Mouse (Mus musculus): ENCODE data around the gene Dlk1. TPM values are rescaled to one million over a fixed set of nuclear protein-coding genes. Genes with fewer than 3 reads are reported as not detected.

The Dlk1 gene
- polyA plus RNA-seq, 1 experiment, result 410 TPM

- TF ChIP-seq POLR2A (IDR thresholded peaks at IDR 0.05; ENCODE audit: low read depth, low read length), result no peak
- TF ChIP-seq CTCF (IDR thresholded peaks at IDR 0.05; ENCODE audit: borderline replicate concordance, insufficient read depth, low read length), result peak; percentile 85
- Histone ChIP-seq H3K4me1 (ENCODE audit: control insufficient read depth, insufficient read depth, low read length) (peaks cover 18% of the 10 kb centered on the region), H3K4me3 (ENCODE audit: insufficient read depth, low read length) (no peak overlapping the region), H3K27ac (ENCODE audit: insufficient read depth, low read length) (no peak overlapping the region)
Measured at GRCm38 (mm10) chr12:109437559-109438350, 14.9 kb upstream of the Dlk1 start.

GRCm38 (mm10) chr12:109438383-109438782 lies 14.2 kb upstream of the Dlk1 start:
- Histone ChIP-seq H3K4me1 (ENCODE audit: control insufficient read depth, insufficient read depth, low read length) (peaks cover 18% of the 10 kb centered on the region), H3K4me3 (ENCODE audit: insufficient read depth, low read length) (no peak overlapping the region), H3K27ac (ENCODE audit: insufficient read depth, low read length) (no peak overlapping the region)
- TF ChIP-seq CTCF (IDR thresholded peaks at IDR 0.05; ENCODE audit: borderline replicate concordance, insufficient read depth, low read length), result no peak
- TF ChIP-seq POLR2A (IDR thresholded peaks at IDR 0.05; ENCODE audit: low read depth, low read length), result no peak

GRCm38 (mm10) chr12:109439974-109440373 lies 12.6 kb upstream of the Dlk1 start:
- no peak overlapping the region for H3K27ac ChIP-seq (ENCODE audit: insufficient read depth, low read length)
- peaks cover 20% of the 10 kb centered on the region for H3K4me1 ChIP-seq (ENCODE audit: control insufficient read depth, insufficient read depth, low read length)

GRCm38 (mm10) chr12:109441366-109441765 lies 11.3 kb upstream of the Dlk1 start:
- Histone ChIP-seq H3K27ac (ENCODE audit: insufficient read depth, low read length) (no peak overlapping the region), H3K4me1 (ENCODE audit: control insufficient read depth, insufficient read depth, low read length) (peaks cover 25% of the 10 kb centered on the region)

More at GRCm38 (mm10) chr12:109439974-109440373, 12.6 kb upstream of the Dlk1 start:
- TF ChIP-seq POLR2A (IDR thresholded peaks at IDR 0.05; ENCODE audit: low read depth, low read length), result no peak
- TF ChIP-seq CTCF (IDR thresholded peaks at IDR 0.05; ENCODE audit: borderline replicate concordance, insufficient read depth, low read length), result no peak
- no peak overlapping the region for H3K4me3 ChIP-seq (ENCODE audit: insufficient read depth, low read length)

GRCm38 (mm10) chr12:109442115-109442514 lies 10.5 kb upstream of the Dlk1 start:
- Histone ChIP-seq H3K27ac (ENCODE audit: insufficient read depth, low read length) (no peak overlapping the region), H3K4me1 (ENCODE audit: control insufficient read depth, insufficient read depth, low read length) (peaks cover 19% of the 10 kb centered on the region), H3K4me3 (ENCODE audit: insufficient read depth, low read length) (no peak overlapping the region)
- no peak for TF ChIP-seq POLR2A (IDR thresholded peaks at IDR 0.05; ENCODE audit: low read depth, low read length)
- TF ChIP-seq CTCF (IDR thresholded peaks at IDR 0.05; ENCODE audit: borderline replicate concordance, insufficient read depth, low read length), result no peak

More at GRCm38 (mm10) chr12:109441366-109441765, 11.3 kb upstream of the Dlk1 start:
- no peak overlapping the region for H3K4me3 ChIP-seq (ENCODE audit: insufficient read depth, low read length)
- TF ChIP-seq CTCF (IDR thresholded peaks at IDR 0.05; ENCODE audit: borderline replicate concordance, insufficient read depth, low read length) (no peak), POLR2A (IDR thresholded peaks at IDR 0.05; ENCODE audit: low read depth, low read length) (no peak)

GRCm38 (mm10) chr12:109443276-109443675 lies 9.3 kb upstream of the Dlk1 start:
- peaks cover 15% of the 10 kb centered on the region for H3K4me1 ChIP-seq (ENCODE audit: control insufficient read depth, insufficient read depth, low read length)
- TF ChIP-seq CTCF (IDR thresholded peaks at IDR 0.05; ENCODE audit: borderline replicate concordance, insufficient read depth, low read length) (no peak), POLR2A (IDR thresholded peaks at IDR 0.05; ENCODE audit: low read depth, low read length) (no peak)
- no peak overlapping the region for H3K4me3 ChIP-seq (ENCODE audit: insufficient read depth, low read length)
- H3K27ac ChIP-seq (ENCODE audit: insufficient read depth, low read length), result no peak overlapping the region

GRCm38 (mm10) chr12:109444999-109445398 lies 7.6 kb upstream of the Dlk1 start:
- TF ChIP-seq CTCF (IDR thresholded peaks at IDR 0.05; ENCODE audit: borderline replicate concordance, insufficient read depth, low read length) (no peak), POLR2A (IDR thresholded peaks at IDR 0.05; ENCODE audit: low read depth, low read length) (no peak)

GRCm38 (mm10) chr12:109445499-109446235 lies 7.0 kb upstream of the Dlk1 start:
- H3K4me1 ChIP-seq (ENCODE audit: control insufficient read depth, insufficient read depth, low read length), result peaks cover 18% of the 10 kb centered on the region
- TF ChIP-seq CTCF (IDR thresholded peaks at IDR 0.05; ENCODE audit: borderline replicate concordance, insufficient read depth, low read length) (0 out of 2 replicates have a peak, but pooled peaks have one; percentile 26), POLR2A (IDR thresholded peaks at IDR 0.05; ENCODE audit: low read depth, low read length) (no peak)
- no peak overlapping the region for H3K27ac ChIP-seq (ENCODE audit: insufficient read depth, low read length)
- no peak overlapping the region for H3K4me3 ChIP-seq (ENCODE audit: insufficient read depth, low read length)

More at GRCm38 (mm10) chr12:109444999-109445398, 7.6 kb upstream of the Dlk1 start:
- H3K27ac ChIP-seq (ENCODE audit: insufficient read depth, low read length), result no peak overlapping the region
- H3K4me3 ChIP-seq (ENCODE audit: insufficient read depth, low read length), result no peak overlapping the region
- peaks cover 19% of the 10 kb centered on the region for H3K4me1 ChIP-seq (ENCODE audit: control insufficient read depth, insufficient read depth, low read length)

GRCm38 (mm10) chr12:109446236-109446941 lies 6.2 kb upstream of the Dlk1 start:
- Histone ChIP-seq H3K4me3 (ENCODE audit: insufficient read depth, low read length) (no peak overlapping the region), H3K27ac (ENCODE audit: insufficient read depth, low read length) (no peak overlapping the region), H3K4me1 (ENCODE audit: control insufficient read depth, insufficient read depth, low read length) (peaks cover 12% of the 10 kb centered on the region)
- no peak; the same call in 1 of the 2 replicates for TF ChIP-seq CTCF (IDR thresholded peaks at IDR 0.05; ENCODE audit: borderline replicate concordance, insufficient read depth, low read length)
- no peak for TF ChIP-seq POLR2A (IDR thresholded peaks at IDR 0.05; ENCODE audit: low read depth, low read length)
